Mouse (Mus musculus) kidney, adult 2 months (tissue): Measurements from ENCODE around the gene Vwa8.

ENCODE experiments used
- CTCF ChIP-seq: fragments of 200-500 bp; conservative IDR thresholded peaks from 2 replicates; pipeline ENCODE4 v1.5.1; 2011; ENCODE audit warnings: low read depth, mild to moderate bottlenecking, control low read depth, low read length, moderate library complexity, mixed read lengths; ENCODE audit not compliant: insufficient read depth, insufficient read length
- POLR2A ChIP-seq: fragments of 200-500 bp; IDR thresholded peaks from one replicate; pipeline ENCODE4 v1.6.1; 2011; ENCODE audit warnings: low read depth, low read length, control low read depth

DNA sequence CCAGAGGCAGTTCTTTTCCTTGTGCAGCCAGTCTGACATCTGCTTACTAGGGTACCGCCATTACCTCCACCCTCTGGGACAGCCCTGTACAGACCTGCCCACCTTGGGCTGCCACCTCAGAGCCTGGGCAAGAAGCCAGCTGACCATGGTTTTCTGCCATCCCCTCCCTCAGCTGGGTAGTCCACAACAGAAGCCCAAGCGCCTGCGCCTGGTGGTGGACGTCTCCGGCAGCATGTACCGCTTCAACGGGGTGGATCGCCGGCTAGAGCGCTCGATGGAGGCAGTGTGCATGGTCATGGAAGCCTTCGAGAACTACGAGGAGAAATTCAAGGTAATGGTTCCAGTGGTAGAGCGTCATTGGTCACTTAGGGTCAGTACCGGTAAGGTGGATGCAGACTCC, 333.9 kb downstream of the Vwa8 start:
- TF ChIP-seq CTCF = no peak
- TF ChIP-seq POLR2A = no peak
